Mouse (Mus musculus) lung, postnatal 0 days (tissue): ENCODE measurements around the gene Ctnna3.

Experiments used
- CTCF ChIP-seq: IDR thresholded peaks from 2 replicates; pipeline ENCODE4 v1.5.1; 2016; ENCODE audit warnings: antibody characterized with exemption, mild to moderate bottlenecking
- EP300 ChIP-seq: IDR thresholded peaks from 2 replicates; pipeline ENCODE4 v1.6.1; 2016; ENCODE audit warnings: antibody characterized with exemption, mild to moderate bottlenecking, control low read depth

- TF ChIP-seq CTCF (no peak), EP300 (no peak)
Measured at GRCm38 (mm10) chr10:63768871-63769270, 339.0 kb downstream of the Ctnna3 start.
